Mouse (Mus musculus): Measurements from ENCODE around the gene Artn. TPM values are rescaled to one million over a fixed set of nuclear protein-coding genes. Genes with fewer than 3 reads are reported as not detected.

Gene Artn
- polyA plus RNA-seq, 1 experiment from 2014 or later, result 1.8 TPM

DNA sequence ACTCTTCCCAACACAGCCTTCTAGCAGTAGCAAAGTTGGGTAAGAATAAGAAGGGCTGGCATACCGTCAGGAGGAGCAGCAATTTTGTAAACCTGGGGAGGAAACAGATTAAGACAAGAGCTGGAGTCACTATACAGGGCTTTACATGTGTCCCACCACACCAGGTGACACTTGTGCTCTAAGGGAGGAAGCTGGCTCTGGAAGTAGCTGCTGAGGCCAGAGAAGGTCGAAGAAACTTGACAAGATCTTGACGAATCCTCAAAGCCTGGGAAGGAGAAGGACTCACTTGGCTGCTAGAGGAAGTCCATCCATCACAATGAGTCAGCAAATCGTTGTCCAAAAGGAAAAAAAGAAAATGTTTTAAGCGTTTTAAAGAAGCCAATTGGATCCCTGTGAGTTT is 13.2 kb downstream of the Artn start:
- WGBS, result 86% methylated on average over 5 of the region's 5 CpGs
- Histone ChIP-seq H3K9me3 (no peaks in the 10 kb centered on the region), H3K27me3 (ENCODE audit: insufficient read depth, poor library complexity, severe bottlenecking) (no peaks in the 10 kb centered on the region), H3K4me1 (replicated peaks) (peaks cover 46% of the 10 kb centered on the region), H3K27ac (no peak overlapping the region), H3K4me3 (peak overlapping the region; percentile 73; the same call in 1 of the 2 replicates), H3K36me3 (peaks cover 15% of the 10 kb centered on the region)
- no peak for DNase-seq (ENCODE audit: low spot score)

DNA sequence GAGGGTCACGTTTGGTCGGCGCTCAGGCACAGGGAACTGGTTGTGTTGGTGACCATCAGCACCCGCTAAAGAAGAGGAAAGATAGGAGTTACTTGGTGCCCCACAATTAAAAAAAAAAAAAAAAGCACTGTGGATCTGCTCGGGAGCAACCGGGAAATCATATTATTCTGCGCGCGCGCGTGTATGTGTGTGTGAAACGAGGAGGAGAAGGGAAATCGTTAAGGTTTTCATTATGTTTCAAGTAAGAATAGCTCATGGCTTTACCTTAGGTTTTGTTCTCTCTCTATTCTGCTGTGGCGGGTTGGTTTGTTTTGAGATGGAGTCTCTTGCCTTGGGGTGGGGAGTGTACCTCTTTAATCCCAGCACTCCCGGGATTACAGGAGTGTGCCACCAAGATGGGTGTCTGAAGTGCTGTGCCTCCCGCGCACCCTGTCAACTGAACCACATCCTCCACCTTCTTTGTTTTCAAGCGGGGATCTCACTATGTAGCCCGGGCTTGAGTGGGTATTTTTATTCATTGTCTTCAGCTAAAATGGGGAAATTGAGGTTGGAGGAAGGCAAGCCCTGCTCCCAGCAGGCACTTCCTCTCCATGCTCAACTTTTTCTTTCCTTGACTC is 14.0 kb downstream of the Artn start:
- no peak for DNase-seq (ENCODE audit: low spot score)
- Histone ChIP-seq H3K27ac (peak overlapping the region; percentile 99), H3K4me3 (peak overlapping the region; percentile 73), H3K9me3 (no peaks in the 10 kb centered on the region), H3K4me1 (replicated peaks) (peaks cover 46% of the 10 kb centered on the region), H3K27me3 (ENCODE audit: insufficient read depth, poor library complexity, severe bottlenecking) (no peaks in the 10 kb centered on the region), H3K36me3 (peaks cover 23% of the 10 kb centered on the region)
- WGBS, result 6% methylated on average over 19 of the region's 19 CpGs

DNA sequence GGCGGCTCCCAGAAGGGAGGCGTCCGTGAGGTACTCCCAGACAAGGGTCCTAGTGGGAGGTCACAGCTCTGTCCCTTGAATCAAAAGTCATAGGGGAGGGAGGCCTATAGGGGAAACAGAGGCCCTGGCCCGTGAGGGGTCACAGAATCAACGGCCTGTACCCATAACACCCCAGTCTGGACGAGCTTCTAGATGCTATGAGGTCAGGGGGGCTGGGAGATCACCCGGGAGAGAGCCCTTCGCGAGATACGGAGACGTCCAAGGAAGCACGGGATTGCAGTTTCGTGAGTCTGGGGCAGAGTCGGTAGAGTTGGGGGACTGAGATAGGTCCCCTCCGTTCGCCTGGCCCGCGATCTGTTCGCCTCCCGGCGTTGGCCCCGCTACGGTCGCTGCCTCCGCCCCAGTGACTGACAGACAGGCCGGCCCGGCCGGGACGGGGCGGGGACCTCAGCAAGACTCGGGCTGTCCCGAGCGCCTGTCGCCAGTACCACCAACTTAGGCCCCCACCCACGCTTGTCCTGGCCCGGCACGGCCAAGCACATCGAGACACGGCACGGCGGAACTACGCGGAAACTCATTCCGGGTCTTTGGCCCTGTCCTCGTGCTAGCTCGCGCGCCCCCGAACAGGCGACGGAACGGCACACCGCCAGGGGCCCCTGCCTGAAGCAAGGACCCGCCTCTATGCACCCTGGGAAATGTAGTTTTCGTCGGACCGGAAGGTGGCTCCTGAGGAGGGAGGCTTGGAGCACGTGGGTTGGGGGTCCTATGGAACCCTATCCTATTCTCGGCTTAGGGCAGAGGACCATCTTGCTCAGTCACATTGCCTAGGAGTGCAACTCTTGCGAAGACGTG is 14.7 kb downstream of the Artn start, which contains the start of gene Ipo13:
Gene Ipo13, minus strand, starts transcription at position 409 of the 852 bp plus-strand sequence.
- DNase-seq (ENCODE audit: low spot score), result peak; percentile 97
- Histone ChIP-seq H3K27ac (peak within 1 kb of the TSS; percentile 99), H3K36me3 (peaks cover 31% of the 10 kb centered on the region), H3K4me1 (replicated peaks) (peaks cover 54% of the 10 kb centered on the region), H3K9me3 (no peaks in the 10 kb centered on the region), H3K27me3 (ENCODE audit: insufficient read depth, poor library complexity, severe bottlenecking) (no peaks in the 10 kb centered on the region), H3K4me3 (peak within 1 kb of the TSS; percentile 73)
- WGBS, result under 1% methylated on average over 61 of the region's 61 CpGs

DNA sequence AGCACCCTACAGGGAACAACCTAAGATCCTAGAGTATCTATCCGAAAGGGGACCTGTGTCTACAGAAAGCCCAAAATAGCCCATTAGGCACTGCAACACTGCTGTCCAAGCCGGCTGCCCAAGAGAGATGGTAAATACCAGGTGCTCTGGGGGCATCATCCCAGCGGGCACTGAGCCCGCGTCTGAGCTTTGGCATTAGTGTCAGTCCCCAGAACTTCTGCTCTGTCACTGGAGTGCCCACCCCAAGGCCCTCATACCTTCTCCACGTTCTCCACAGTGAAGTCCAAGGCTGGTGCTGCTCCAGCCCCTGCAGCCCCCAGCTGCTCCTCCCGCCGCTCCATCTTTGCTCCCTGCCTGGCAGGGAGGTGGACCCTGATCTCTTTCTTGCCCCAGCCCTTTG is 15.5 kb downstream of the Artn start:
- peak overlapping the region; percentile 99 for H3K27ac ChIP-seq

DNA sequence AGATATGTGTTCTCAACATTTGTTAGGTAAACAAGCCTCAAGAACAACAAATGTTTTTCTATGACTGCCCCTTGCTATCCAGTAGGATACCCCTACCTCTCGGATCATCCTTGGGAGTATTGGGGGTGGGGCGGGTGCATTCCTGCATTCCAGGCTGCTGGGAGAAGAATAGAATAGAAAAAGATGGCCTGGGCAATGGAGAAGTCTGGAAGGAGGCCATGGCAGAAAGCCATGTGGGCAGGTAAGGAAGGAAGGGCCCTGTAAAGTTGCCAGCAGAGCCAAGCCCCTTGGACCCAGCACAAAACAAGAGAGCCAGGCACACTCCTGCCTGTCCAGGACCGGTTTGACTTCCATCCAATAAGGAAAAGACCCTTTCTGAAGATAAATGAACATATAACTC is 16.1 kb downstream of the Artn start:
- WGBS, result 39% methylated on average over 3 of the region's 3 CpGs
- Histone ChIP-seq H3K36me3 (peaks cover 43% of the 10 kb centered on the region), H3K4me3 (peak overlapping the region; percentile 73), H3K27ac (0 out of 2 replicates have a peak overlapping the region, but pooled peaks have one; percentile 99), H3K9me3 (no peaks in the 10 kb centered on the region), H3K27me3 (ENCODE audit: insufficient read depth, poor library complexity, severe bottlenecking) (no peaks in the 10 kb centered on the region), H3K4me1 (replicated peaks) (peaks cover 65% of the 10 kb centered on the region)
- no peak for DNase-seq (ENCODE audit: low spot score)

More for the DNA sequence above, 15.5 kb downstream of the Artn start:
- 20% methylated on average over 8 of the region's 8 CpGs for WGBS
- DNase-seq (ENCODE audit: low spot score), result no peak
- Histone ChIP-seq H3K4me3 (peak overlapping the region; percentile 73), H3K4me1 (replicated peaks) (peaks cover 62% of the 10 kb centered on the region), H3K27me3 (ENCODE audit: insufficient read depth, poor library complexity, severe bottlenecking) (no peaks in the 10 kb centered on the region), H3K9me3 (no peaks in the 10 kb centered on the region), H3K36me3 (peaks cover 39% of the 10 kb centered on the region)

DNA sequence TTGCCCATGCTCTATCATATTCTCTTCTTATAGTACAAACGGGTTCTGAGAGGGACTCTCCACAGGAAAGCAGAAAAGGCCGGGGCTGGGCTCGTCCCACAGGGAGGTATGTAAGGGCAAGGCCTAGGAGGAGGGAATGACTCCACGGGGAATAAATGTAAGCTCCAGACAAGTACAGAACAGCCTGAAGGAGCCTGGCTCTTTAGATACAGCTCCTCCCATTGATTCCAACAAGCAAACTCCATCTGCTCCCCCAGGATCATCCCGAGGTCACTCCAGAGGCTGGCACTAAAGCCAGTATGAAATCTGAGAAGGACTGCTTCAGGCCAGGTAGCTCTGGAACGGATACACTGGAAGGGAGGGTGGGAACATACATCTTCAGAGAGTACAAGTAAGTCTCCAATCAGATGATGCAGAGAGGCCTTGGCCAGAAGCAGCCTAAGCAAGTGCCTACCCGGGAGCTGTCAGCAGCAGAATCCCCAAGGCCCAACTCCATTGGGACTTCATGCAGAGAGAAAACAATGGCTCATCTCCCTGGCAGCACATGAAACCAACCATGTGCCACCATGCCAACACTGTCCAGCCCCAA is 16.8 kb downstream of the Artn start:
- DNase-seq (ENCODE audit: low spot score), result no peak
- Histone ChIP-seq H3K27ac (0 out of 2 replicates have a peak overlapping the region, but pooled peaks have one; percentile 19), H3K4me1 (replicated peaks) (peaks cover 69% of the 10 kb centered on the region), H3K36me3 (peaks cover 49% of the 10 kb centered on the region), H3K9me3 (no peaks in the 10 kb centered on the region), H3K27me3 (ENCODE audit: insufficient read depth, poor library complexity, severe bottlenecking) (no peaks in the 10 kb centered on the region), H3K4me3 (peak overlapping the region; percentile 73)
- 68% methylated on average over 7 of the region's 7 CpGs for WGBS

DNA sequence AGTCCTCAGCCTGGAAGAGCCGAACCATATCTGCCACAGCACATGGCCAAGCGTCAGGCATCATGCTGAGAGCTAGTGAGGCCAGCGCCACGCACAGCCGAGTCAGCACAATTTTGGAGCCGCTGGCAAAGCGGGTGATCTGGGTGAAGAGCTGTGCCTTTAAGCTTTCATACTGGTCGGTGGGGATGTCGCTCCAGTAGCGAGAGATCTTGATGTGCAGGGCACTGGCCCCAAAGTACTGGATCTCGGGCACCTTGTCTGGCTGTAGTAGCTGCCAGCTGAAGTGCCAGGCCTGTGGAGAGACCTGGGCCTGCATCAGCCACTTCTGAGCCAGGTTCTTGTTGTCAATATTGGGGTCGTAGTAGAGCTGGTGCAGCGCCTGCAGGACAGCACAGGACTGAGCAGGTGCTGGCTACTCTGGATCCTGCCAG is 17.4 kb downstream of the Artn start:
- Histone ChIP-seq H3K27me3 (ENCODE audit: insufficient read depth, poor library complexity, severe bottlenecking) (no peaks in the 10 kb centered on the region), H3K36me3 (peaks cover 54% of the 10 kb centered on the region), H3K4me1 (replicated peaks) (peaks cover 69% of the 10 kb centered on the region), H3K9me3 (no peaks in the 10 kb centered on the region), H3K27ac (no peak overlapping the region), H3K4me3 (peak overlapping the region; percentile 73; the same call in 1 of the 2 replicates)
- 93% methylated on average over 13 of the region's 13 CpGs for WGBS
- no peak for DNase-seq (ENCODE audit: low spot score)

DNA sequence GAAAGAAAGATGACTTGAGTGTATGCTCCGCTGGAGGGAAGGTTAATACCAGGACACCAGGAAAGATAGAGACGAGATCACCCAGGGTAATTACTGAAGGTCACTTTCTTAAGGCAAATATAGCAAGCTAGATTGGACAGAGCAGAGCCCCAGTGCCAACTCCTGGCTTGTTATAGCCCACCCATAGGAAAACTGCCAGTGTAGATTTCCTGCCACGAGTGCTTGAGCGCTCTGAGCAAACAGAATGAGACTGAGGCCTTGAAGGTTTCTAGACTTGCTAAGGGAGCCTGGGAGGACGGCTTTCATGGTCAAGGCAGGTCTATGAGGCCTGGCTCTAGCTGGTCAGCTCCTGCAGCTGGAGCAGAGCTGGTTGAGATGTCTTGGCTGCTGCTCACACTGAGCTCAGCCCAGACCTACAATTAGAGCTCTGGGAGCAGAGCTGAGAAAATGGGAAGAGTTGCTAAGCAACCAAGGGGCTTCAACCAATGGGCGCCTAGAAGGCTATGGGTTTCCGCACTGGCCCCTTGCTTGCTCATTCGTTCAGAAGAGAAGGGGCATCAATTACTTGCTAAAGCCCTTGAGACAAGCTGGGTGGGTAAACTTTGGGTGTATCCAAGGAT is 20.6 kb downstream of the Artn start:
- H3K4me1 ChIP-seq (replicated peaks), result peaks cover 48% of the 10 kb centered on the region
- H3K27ac ChIP-seq, result peak overlapping the region; percentile 37; the same call in 1 of the 2 replicates
- 79% methylated on average over 8 of the region's 8 CpGs for WGBS
- H3K36me3 ChIP-seq, result peaks cover 83% of the 10 kb centered on the region
- DNase-seq (ENCODE audit: low spot score), result no peak
- 0 out of 2 replicates have a peak overlapping the region, but pooled peaks have one; percentile 18 for H3K4me3 ChIP-seq
- no peaks in the 10 kb centered on the region for H3K27me3 ChIP-seq (ENCODE audit: insufficient read depth, poor library complexity, severe bottlenecking)
- no peaks in the 10 kb centered on the region for H3K9me3 ChIP-seq

DNA sequence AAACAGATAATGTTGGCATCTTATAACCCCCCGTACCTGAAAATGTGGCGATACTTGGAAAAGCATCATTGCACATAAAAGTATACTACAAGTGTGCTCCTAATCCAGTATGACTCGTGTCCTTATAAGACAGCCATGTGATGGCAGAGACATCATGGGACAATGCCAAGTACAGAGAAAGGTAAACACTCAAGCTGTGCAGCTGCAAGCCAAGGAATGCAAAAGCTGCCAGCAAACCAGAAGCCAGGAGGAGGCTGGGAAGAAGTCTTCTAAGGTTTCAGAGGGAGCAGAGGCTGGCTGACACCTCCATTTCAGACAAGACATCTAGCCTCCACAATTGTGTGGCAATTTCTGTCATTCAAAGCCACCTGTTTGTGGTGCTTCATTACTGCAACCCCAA is 23.4 kb downstream of the Artn start:
- Histone ChIP-seq H3K4me1 (replicated peaks) (peaks cover 23% of the 10 kb centered on the region), H3K27ac (no peak overlapping the region)

DNA sequence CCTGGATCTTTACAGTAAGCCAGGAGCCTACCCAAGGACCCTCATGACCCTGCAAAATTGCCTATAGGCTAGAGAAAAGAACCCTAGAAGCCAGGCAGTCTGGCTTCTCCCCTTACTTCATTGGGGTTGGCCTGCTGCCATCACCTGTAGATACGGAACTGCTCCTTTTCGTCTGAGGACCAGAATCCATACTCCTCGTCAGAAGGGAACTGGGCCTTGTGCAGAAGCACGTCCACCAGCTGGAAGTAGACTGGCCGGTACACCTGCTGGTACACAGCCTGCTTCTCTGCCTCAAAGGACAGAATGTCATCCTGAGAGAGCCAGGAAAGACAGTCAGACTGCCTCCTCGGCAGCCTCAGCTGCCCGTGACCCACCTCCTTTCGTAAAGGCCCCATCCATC is 24.8 kb downstream of the Artn start:
- H3K27me3 ChIP-seq (ENCODE audit: insufficient read depth, poor library complexity, severe bottlenecking), result no peaks in the 10 kb centered on the region
- H3K4me3 ChIP-seq, result no peak overlapping the region
- H3K36me3 ChIP-seq, result peaks cover 93% of the 10 kb centered on the region
- DNase-seq (ENCODE audit: low spot score), result no peak
- H3K4me1 ChIP-seq (replicated peaks), result peaks cover 15% of the 10 kb centered on the region
- H3K9me3 ChIP-seq, result no peaks in the 10 kb centered on the region
- H3K27ac ChIP-seq, result no peak overlapping the region
- WGBS, result 93% methylated on average over 8 of the region's 8 CpGs

More for the DNA sequence above, 23.4 kb downstream of the Artn start:
- Histone ChIP-seq H3K27me3 (ENCODE audit: insufficient read depth, poor library complexity, severe bottlenecking) (no peaks in the 10 kb centered on the region), H3K4me3 (no peak overlapping the region), H3K36me3 (peaks cover 93% of the 10 kb centered on the region), H3K9me3 (no peaks in the 10 kb centered on the region)
- 93% methylated on average over 3 of the region's 3 CpGs for WGBS
- DNase-seq (ENCODE audit: low spot score), result no peak

DNA sequence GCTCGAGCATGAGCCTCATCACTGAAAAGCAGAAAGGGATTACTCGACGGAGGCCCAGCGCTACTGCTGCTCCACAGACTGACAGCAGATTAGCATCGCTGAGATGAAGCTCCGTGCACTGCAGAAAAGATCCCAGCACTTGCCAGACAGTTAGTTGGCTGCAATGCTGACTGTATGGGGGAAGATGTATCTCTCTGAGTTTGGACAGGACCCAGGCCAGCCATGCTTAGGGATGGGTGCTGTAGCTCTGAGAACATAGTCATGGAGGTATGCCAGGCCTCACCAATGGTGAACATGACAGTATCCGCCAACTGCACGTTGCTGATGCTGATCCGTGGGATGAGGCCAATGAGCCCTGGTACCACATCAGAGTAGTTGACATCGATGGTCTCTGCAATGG is 25.5 kb downstream of the Artn start:
- Histone ChIP-seq H3K4me1 (replicated peaks) (peaks cover 8% of the 10 kb centered on the region), H3K27ac (no peak overlapping the region), H3K36me3 (peaks cover 93% of the 10 kb centered on the region), H3K27me3 (ENCODE audit: insufficient read depth, poor library complexity, severe bottlenecking) (no peaks in the 10 kb centered on the region), H3K9me3 (no peaks in the 10 kb centered on the region), H3K4me3 (no peak overlapping the region)
- no peak for DNase-seq (ENCODE audit: low spot score)
- WGBS, result 94% methylated on average over 10 of the region's 10 CpGs

DNA sequence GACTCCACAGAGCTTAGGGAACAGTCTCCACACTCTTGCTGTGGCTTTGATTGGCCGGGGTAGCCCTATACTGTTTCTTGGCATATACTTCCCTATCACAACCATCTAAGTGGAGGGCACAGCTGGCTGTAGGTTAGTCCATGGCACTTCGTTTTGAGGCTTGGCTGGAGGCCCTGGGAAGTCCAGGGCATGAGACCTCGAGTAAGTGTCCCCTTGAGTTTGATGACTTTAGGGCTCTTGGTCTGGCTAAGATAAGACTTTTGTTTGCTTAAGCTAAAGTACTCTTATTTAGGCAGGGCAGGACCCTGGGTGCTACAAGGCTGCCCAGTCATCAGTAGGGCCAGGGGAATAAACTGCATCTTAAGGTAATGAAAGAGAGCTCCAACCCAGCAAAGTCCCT is 31.5 kb downstream of the Artn start:
- H3K27ac ChIP-seq, result no peak overlapping the region
- H3K4me3 ChIP-seq, result no peak overlapping the region
- H3K9me3 ChIP-seq, result no peaks in the 10 kb centered on the region
- DNase-seq (ENCODE audit: low spot score), result no peak
- 90% methylated on average over 3 of the region's 3 CpGs for WGBS
- H3K27me3 ChIP-seq (ENCODE audit: insufficient read depth, poor library complexity, severe bottlenecking), result no peaks in the 10 kb centered on the region
- peaks cover 94% of the 10 kb centered on the region for H3K36me3 ChIP-seq
- no peaks in the 10 kb centered on the region for H3K4me1 ChIP-seq (replicated peaks)

Data from hindbrain, embryonic 10.5 days (tissue).